Mouse (Mus musculus) layer of hippocampus, postnatal 14 days (tissue): ENCODE measurements at regions not wholly inside any gene's neighbourhood (a gene's known extent, or its start where the extent isn't known, plus 50 kb on each side); places are given as distances from the start of the nearest gene placed in this dataset.

Experiments
- DNase-seq, 2 experiments: peaks; one replicate each; pipeline ENCODE4 v3.0.0; 2021 to 2022; ENCODE audit warnings: low spot score in 2 of 2, mixed read lengths in 1 of 2

GRCm38 (mm10) chr1:43633246-43633645 is 97.2 kb upstream of the 1500015O10Rik start:
- DNase-seq: no peak

DNA sequence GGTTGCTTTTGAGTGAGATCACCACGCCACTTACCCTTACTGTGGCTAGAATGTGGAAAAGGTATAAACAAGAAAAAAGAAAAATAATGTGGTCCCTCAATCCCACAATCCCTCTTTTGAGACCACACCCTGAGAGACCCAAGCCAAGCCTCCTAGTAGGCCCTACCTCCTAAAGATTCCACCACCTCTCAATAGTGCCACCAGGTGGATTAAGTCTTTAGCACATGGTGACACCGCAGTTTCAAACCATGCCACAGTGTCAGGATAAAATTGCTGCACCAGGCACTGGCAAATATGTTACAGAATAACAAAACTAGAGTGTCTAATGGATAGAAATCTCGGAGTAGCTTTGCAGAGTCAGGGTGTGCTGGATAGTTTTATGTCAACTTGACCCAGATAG is 94.7 kb upstream of the 1500015O10Rik start:
- DNase-seq: peak in 1 of 2 experiments; percentile 24

DNA sequence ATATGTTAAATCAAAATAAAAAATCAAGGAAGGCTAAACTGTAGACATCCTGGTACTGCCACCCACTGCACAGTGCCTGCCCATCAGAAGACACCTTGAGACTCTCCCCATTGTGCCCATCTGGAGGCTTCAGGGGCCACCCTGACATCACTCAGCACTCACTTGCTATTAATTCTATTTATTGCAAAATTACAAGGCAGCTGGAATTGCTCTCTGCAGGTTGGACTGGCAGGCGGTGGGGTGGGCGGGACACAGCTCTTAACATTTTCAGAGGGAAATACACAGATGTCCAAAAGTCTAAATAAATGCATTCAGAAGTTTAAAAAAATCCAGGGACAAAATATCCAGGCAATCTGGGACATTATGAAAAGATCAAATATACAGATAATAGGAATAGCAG is 92.4 kb upstream of the 1500015O10Rik start:
- peak; percentile 48 to 71 for DNase-seq

- DNase-seq: no peak
Observed at GRCm38 (mm10) chr1:43672031-43672430, 58.4 kb upstream of the 1500015O10Rik start.
